Mouse (Mus musculus): ENCODE data around the gene Kxd1. TPM values are rescaled to one million over a fixed set of nuclear protein-coding genes. Genes with fewer than 3 reads are reported as not detected.
"Not testable (repeated sequence)": the region's sequence is repeated elsewhere in the genome, so short reads cannot be mapped to it uniquely, and the experiment has no call there.

Kxd1 gene
- polyA plus RNA-seq, 1 experiment from 2014 or later = 49.3 TPM

DNA sequence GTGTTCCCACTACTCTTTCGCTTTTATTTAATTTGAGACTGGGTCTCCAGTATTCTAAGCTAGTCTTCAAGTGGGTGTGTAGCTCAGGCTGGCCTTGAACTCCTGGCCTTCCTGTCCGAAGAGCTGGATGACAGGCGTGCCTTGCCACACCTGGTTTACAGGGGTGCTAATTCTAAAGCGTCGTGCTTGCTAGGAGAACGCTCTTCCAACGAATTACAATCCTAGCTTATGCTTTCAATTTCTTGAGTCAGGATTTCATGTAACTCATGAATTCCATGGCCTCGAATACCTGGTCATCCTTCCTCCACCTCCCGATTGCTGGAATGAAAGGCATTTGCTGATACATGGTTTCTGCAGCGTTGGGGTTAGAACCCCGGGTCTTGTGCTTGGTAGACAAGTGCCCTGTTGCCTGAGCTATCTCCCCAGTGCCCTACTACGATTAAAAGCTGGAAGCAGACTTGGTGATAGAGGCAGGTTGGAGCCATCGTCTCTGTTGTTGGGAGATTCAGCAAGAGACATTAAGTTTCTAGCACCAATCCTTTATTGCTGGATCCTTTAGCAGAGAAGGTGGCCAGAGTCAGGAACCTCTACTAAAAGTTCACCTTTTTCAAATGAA, 534 bp upstream of the Kxd1 start:
- Histone ChIP-seq H3K9ac (peak overlapping the region; percentile 93), H3K4me2 (replicated peaks) (peak overlapping the region; percentile 88), H3K9me3 (no peaks in the 10 kb centered on the region), H3K4me1 (peaks cover 27% of the 10 kb centered on the region), H3K27ac (peak overlapping the region; percentile 85), H3K27me3 (no peaks in the 10 kb centered on the region), H3K4me3 (peak overlapping the region; percentile 74), H3K36me3 (peaks cover 41% of the 10 kb centered on the region)
- no peak for ATAC-seq (ENCODE audit: low FRiP score, low read depth)
- WGBS = 31% methylated on average over 13 of the region's 13 CpGs

DNA sequence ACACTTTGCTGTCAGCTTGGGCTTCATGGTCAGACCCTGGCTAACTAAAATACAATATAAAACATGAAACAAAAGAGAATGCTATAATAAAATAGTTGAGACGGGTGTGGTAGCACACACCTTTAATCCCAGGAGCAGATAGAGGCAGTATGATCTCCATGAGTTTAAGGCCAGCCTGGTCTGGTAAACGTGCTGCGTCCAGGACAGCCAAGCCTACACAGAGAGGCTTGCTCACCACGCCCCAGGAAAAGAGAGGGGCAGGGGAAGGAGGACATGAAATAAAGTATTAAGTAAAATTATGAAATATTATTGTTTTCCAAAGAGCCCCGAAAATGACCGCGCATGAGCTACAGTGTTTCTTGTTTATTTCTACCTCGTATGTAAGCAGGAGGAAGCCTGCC, 645 bp downstream of the Kxd1 start:
- H3K4me3 ChIP-seq = peak overlapping the region; percentile 74
- peaks cover 29% of the 10 kb centered on the region for H3K36me3 ChIP-seq
- H3K27ac ChIP-seq = peak overlapping the region; percentile 65
- H3K4me1 ChIP-seq = peaks cover 33% of the 10 kb centered on the region
- H3K4me2 ChIP-seq (replicated peaks) = peak overlapping the region; percentile 88
- H3K9ac ChIP-seq = peak overlapping the region; percentile 93
- WGBS = 3% methylated on average over 8 of the region's 8 CpGs
- no peaks in the 10 kb centered on the region for H3K9me3 ChIP-seq
- ATAC-seq (ENCODE audit: low FRiP score, low read depth) = no peak
- H3K27me3 ChIP-seq = no peaks in the 10 kb centered on the region

DNA sequence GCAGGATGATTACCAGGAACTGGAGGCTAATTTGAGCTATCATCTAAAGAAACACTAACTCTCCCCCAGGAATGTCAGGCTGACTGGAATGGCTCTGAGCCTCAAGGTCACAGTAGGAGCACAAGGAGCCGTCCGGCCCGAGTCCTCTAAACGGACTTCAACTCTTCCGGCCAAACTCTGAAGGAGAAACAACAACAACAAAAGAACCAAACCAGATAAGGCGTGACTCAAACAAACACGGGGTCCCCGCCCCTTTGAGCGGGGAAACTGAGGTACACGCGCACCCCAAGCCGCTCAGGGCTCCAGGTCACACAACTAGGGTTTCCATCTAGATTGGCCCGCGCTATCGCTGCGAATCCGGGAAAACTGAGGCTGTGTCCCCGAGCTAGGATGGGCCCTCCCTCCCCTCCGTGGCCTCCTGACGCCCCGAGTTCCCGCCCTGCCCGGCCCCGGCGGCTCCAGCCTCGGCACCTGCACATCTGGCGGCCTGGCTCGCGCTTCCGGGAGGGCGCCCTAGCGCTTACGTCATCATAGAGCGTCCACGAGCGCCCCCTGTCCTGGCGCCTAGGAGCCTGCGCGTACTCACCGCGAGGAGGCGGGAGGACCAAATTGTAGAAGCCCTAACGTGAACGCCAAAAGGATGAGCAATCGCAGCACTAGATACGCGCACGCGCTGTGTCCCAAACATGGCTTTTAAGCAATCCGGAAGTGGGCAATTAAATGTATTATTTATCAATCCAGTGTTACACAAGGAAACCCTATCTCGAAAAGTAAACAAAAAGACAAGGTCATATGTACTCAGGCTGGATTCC, 5.0 kb downstream of the Kxd1 start:
- H3K4me2 ChIP-seq (replicated peaks) = peak overlapping the region; percentile 84
- ATAC-seq (ENCODE audit: low FRiP score, low read depth) = peak; percentile 87
- H3K4me3 ChIP-seq = peak overlapping the region; percentile 79
- no peaks in the 10 kb centered on the region for H3K27me3 ChIP-seq
- H3K9me3 ChIP-seq = no peaks in the 10 kb centered on the region
- under 1% methylated on average over 51 of the region's 51 CpGs for whole genome bisulfite sequencing
- H3K27ac ChIP-seq = peak overlapping the region; percentile 63; the same call in 1 of the 2 replicates
- peaks cover 14% of the 10 kb centered on the region for H3K36me3 ChIP-seq
- H3K9ac ChIP-seq = peak overlapping the region; percentile 82
- peaks cover 22% of the 10 kb centered on the region for H3K4me1 ChIP-seq

DNA sequence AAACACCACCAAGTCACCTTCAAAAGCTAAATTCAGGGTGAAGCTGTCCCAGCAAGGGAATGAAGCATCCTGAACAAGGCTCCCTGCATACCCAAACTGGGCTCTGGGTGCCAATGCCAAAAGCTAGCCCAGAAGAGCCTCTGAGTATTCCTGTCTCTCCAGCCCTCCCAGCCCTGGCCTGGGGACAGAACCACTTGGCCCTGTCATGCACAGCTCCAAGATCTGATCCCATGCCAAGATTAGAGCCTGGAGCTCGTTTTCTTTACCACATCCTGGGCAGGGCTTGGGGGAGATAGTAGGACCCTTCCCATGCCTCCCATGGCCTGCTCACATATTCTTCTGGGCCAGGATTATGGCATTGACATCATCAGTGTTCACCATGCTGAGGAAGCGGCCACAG, 8.2 kb downstream of the Kxd1 start:
- H3K36me3 ChIP-seq = peaks cover 35% of the 10 kb centered on the region
- no peak overlapping the region for H3K9ac ChIP-seq
- H3K27ac ChIP-seq = no peak overlapping the region
- no peak overlapping the region for H3K4me3 ChIP-seq
- no peak overlapping the region for H3K4me2 ChIP-seq (replicated peaks)
- no peaks in the 10 kb centered on the region for H3K9me3 ChIP-seq
- ATAC-seq (ENCODE audit: low FRiP score, low read depth) = no peak
- H3K4me1 ChIP-seq = peaks cover 13% of the 10 kb centered on the region
- no peaks in the 10 kb centered on the region for H3K27me3 ChIP-seq
- WGBS = 64% methylated on average over 2 of the region's 2 CpGs

DNA sequence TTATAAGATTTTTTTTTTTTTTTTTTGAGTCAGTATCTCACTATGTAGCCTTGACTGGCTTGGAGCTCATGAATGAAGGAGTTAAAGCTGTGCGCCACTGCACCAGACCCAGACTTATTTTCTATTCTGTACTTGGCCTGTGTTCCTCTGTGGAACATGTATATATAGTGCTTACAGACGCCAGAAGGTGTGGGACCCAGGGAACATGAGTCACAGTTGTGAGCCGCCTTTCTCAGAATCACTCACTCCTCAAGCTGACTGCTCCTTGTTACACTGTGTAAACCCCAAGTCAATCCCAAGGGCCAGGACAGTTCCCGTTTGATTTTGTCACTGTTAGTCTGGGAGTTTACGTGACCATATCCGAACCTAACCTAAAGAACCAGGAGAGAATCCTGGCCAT, 8.7 kb downstream of the Kxd1 start:
- Histone ChIP-seq H3K9me3 (no peaks in the 10 kb centered on the region), H3K27ac (no peak overlapping the region), H3K27me3 (no peaks in the 10 kb centered on the region), H3K4me1 (peaks cover 13% of the 10 kb centered on the region), H3K9ac (no peak overlapping the region), H3K4me2 (replicated peaks) (no peak overlapping the region), H3K36me3 (peaks cover 40% of the 10 kb centered on the region), H3K4me3 (no peak overlapping the region)
- WGBS = 90% methylated on average over 6 of the region's 6 CpGs
- no peak for ATAC-seq (ENCODE audit: low FRiP score, low read depth)

DNA sequence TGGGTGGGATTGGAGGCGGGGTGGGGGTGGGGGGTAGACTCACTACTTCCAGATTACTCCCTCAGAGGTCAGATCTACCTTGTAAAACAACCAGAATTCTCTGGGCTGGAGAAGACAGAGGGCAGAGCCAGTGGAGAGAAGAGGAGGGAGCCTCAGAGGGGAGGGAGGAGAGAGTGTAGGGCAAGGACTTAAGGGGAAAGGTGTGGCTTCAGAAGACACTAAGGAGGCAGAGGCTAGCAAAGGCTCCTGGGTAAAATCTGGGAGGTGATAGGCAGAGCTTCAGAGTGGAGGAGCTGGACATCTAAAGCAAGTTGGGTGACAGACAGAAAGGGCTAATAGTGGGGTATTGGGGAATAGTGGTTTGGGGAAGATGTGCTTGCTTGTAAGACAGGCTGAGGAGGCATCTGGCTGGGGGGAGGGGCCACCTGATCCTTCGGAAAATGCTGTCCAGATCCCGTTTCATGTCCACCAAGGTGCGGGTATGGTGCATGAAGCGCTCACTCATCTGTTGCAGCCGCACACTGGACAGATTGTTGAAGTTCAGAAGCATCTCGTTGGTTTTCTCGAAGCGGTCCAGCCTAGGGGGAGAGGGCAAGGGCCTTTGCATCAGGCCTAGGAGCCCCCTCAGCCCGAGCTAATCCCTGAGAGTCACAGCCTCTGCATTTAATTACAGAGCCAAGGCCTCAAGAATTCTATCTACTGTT, 9.7 kb downstream of the Kxd1 start:
- Histone ChIP-seq H3K27ac (no peak overlapping the region), H3K27me3 (no peaks in the 10 kb centered on the region), H3K4me2 (replicated peaks) (no peak overlapping the region), H3K36me3 (peaks cover 50% of the 10 kb centered on the region), H3K9ac (0 out of 2 replicates have a peak overlapping the region, but pooled peaks have one; percentile 19), H3K4me3 (no peak overlapping the region), H3K9me3 (no peaks in the 10 kb centered on the region), H3K4me1 (peaks cover 10% of the 10 kb centered on the region)
- no peak for ATAC-seq (ENCODE audit: low FRiP score, low read depth)
- 74% methylated on average over 10 of the region's 10 CpGs for WGBS

DNA sequence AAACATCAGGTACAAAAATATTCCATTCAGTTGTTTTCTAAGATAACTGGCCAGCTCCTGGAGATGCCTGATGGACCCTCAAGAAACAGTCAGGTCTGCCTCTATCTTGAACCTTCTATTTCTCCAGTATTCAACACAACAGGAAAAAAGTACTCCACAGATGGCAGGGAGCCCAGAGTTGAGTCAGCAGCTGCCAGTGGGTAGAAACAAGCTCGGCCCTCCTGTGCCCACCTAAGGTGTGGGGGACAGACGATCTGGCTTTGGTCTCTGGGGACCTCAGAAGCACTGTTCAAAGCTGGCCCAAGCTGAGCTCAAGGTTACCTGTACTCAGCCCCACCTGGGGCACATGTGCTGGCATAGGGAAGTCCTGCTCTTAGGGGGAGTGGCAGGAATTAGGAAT, 14.3 kb downstream of the Kxd1 start:
- no peak overlapping the region for H3K4me3 ChIP-seq
- H3K27me3 ChIP-seq = no peaks in the 10 kb centered on the region
- peaks cover 53% of the 10 kb centered on the region for H3K36me3 ChIP-seq
- 68% methylated on average over 2 of the region's 2 CpGs for WGBS
- no peak overlapping the region for H3K27ac ChIP-seq
- no peak for ATAC-seq (ENCODE audit: low FRiP score, low read depth)
- H3K4me2 ChIP-seq (replicated peaks) = no peak overlapping the region
- H3K9me3 ChIP-seq = no peaks in the 10 kb centered on the region
- no peak overlapping the region for H3K9ac ChIP-seq
- H3K4me1 ChIP-seq = peaks cover 25% of the 10 kb centered on the region

DNA sequence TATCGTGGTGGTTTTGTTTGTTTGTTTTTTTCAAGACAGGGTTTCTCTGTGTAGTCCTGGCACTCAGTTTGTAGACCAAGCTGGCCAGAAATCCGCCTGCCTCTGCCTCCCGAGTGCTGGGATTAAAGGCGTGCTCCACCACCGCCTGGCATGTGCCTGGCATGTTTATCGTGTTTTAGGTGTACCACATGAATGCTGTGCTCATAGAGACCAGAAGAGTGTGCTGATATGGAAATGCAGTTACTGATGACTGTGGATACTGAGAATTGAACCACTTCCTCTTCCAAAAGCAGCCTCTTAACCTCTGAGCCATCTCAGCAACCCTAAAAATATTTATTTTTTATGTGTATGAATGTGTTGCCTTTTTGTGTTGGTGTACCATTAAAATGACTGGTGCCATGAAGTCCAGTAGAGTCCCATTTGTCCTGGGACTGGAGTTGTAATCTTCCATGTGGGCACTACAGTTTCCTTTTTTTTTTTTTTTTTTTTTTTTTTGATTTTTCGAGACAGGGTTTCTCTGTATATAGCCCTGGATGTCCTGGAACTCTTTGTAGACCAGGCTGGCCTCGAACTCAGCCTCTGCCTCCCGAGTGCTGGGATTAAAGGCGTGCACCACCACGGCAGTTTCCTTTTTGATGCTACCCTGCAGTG, 15.4 kb downstream of the Kxd1 start:
- 90% methylated on average over 11 of the region's 11 CpGs for WGBS
- Histone ChIP-seq H3K9me3 (no peaks in the 10 kb centered on the region), H3K36me3 (peaks cover 58% of the 10 kb centered on the region), H3K9ac (0 out of 2 replicates have a peak overlapping the region, but pooled peaks have one; percentile 4), H3K4me3 (no peak overlapping the region), H3K27me3 (no peaks in the 10 kb centered on the region), H3K4me2 (replicated peaks) (no peak overlapping the region), H3K27ac (no peak overlapping the region), H3K4me1 (peaks cover 26% of the 10 kb centered on the region)
- ATAC-seq (ENCODE audit: low FRiP score, low read depth) = no peak

DNA sequence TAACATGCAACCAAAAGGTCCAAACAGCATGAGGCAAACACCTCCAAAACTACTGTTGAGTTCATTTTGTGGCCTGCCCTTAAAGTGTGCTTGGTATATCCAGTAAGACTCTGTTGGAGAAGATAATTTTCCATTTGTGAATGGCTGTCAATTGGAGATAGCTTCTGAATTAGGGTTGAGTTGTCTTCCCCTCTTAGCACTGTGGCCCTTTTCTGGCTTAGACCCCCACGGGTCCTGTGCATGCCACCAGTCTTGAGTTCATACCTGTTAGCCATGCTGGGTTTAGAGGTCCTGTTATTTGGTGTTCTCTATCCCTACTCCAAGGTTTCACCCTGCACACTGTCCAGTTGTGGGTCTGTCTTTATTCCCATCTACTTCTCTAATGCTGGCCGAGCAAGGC, 16.0 kb downstream of the Kxd1 start:
- no peak for ATAC-seq (ENCODE audit: low FRiP score, low read depth)
- peaks cover 61% of the 10 kb centered on the region for H3K36me3 ChIP-seq
- no peak overlapping the region for H3K4me3 ChIP-seq
- peak overlapping the region; percentile 98 for H3K4me2 ChIP-seq (replicated peaks)
- H3K9me3 ChIP-seq = no peaks in the 10 kb centered on the region
- H3K27ac ChIP-seq = no peak overlapping the region
- H3K27me3 ChIP-seq = no peaks in the 10 kb centered on the region
- 98% methylated on average over 2 of the region's 2 CpGs for WGBS
- H3K4me1 ChIP-seq = peaks cover 29% of the 10 kb centered on the region
- no peak overlapping the region for H3K9ac ChIP-seq

DNA sequence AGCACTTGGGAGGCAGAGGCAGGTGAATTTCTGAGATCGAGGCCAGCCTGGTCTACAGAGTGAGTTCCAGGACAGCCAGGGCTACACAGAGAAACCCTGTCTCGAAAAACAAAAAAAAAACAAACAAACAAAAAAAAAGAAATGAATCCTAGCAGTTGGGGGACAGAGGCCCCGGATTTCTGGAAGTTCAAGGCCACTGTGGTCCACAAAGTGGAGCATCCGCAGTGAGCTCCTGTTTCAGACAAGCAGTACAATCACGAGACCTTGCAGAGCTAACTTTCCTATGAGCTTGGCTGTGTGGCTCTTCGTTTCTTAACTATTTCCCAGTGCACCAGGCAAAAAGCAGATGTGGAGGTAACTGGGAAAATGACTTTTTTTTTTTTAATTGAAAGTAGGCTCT, 16.6 kb downstream of the Kxd1 start:
- H3K9me3 ChIP-seq; ATAC-seq (ENCODE audit: low FRiP score, low read depth); H3K27me3 ChIP-seq; H3K27ac ChIP-seq: not testable (repeated sequence)
- peak overlapping the region; percentile 98 for H3K4me3 ChIP-seq
- peak overlapping the region; percentile 98 for H3K4me2 ChIP-seq (replicated peaks)
- peaks cover 30% of the 10 kb centered on the region for H3K4me1 ChIP-seq
- 86% methylated on average over 6 of the region's 6 CpGs for WGBS
- H3K36me3 ChIP-seq = peaks cover 55% of the 10 kb centered on the region
- H3K9ac ChIP-seq = peak overlapping the region; percentile 99; the same call in 1 of the 2 replicates

DNA sequence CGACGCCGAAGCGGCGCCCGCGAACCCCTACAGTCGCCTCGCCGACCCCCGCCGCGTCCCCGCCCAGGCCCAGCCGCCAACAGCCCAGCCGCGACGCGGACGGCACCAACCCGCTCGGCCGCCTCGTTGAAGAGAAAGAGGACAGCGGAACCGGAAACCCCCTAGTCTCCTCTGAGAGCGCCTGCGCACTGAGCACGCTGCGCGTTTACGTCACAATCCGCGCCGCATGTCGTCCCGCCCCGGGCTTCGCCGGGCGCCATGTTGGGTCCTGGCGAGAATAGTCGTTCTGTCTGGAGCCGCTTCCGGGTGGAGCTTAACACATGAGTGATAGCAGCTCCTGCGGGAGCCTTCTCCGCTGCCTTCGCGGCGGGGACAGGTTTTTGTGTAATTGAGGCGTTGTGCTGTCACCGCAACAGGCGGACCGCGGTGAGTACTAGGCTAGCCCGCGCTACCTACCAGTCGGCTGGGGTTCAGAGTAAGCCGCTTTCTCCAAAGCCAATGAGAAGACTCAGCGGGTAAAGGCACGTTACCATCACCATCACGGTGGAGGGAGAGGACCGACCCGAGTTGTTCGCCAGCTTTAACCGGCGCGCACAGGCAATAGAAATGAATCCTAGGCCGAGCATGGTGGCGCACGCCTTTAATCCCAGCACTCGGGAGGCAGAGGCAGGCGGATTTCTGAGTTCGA, 17.4 kb downstream of the Kxd1 start, which contains the start of gene Uba52:
Gene Uba52 (minus strand): TSS at position 574 of the 688 bp plus-strand sequence.
- Histone ChIP-seq H3K4me3 (peak within 1 kb of the TSS; percentile 98), H3K36me3 (peaks cover 48% of the 10 kb centered on the region), H3K27me3 (no peaks in the 10 kb centered on the region), H3K4me1 (peaks cover 37% of the 10 kb centered on the region), H3K27ac (peak within 1 kb of the TSS; percentile 96), H3K9me3 (no peaks in the 10 kb centered on the region), H3K4me2 (replicated peaks) (peak within 1 kb of the TSS; percentile 98), H3K9ac (peak within 1 kb of the TSS; percentile 99)
- peak; percentile 83 for ATAC-seq (ENCODE audit: low FRiP score, low read depth)
- WGBS = 1% methylated on average over 54 of the region's 74 CpGs
